Mouse (Mus musculus) heart, postnatal 10 days (tissue): ENCODE data around the gene Hivep3. TPM values are rescaled to one million over a fixed set of nuclear protein-coding genes. Genes with fewer than 3 reads are reported as not detected.

Experiments
- DNase-seq, 2 experiments: peaks; one replicate each; pipeline ENCODE4 v3.0.0; 2021
- intact Hi-C: fragments of 180-260 bp; cut with DNase I; formaldehyde crosslinking; loops from one replicate; pipeline ENCODE4 v1.15.1; 2025
- total RNA-seq, 2 experiments: library from RNA; stranded (reverse); gene quantifications; 2 replicates each; pipeline ENCODE4 v1.2.3; 2021

Hivep3 gene
- total RNA-seq, 2 experiments from 2014 or later: 5.7 to 5.9 TPM

DNA sequence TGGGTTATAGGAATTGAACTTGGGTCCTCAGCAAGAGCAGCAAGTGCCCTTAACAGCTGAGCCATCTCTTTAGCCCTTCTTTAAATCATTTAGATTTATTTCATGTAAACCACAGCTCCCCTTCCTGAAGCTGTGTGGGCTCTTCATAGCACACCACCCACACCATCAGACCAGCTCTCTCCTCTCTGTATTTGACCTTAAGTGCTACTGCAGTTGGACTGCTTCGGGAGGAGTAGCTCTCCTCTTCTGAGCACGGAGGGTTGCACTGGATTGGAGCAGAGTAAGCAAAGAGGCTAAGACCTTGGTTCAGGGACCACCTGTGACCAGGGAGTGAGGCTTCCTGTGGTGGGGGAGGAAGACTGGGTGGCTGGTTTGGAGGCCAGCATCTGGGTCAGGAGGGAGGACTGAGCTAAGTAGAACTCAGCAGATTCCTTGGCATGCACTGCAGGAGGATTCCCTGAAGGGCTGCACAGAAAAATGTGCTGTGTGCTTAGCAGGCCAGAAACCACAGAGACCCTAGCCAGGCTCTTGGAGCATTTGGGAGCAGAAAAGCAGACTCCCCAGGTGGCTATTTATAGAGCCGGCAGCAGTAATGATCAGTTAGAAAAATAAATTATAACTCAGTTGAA is 132.4 kb downstream of the Hivep3 start:
- intact Hi-C loops: no loop called here
- DNase-seq: peak; percentile 42 to 46

DNA sequence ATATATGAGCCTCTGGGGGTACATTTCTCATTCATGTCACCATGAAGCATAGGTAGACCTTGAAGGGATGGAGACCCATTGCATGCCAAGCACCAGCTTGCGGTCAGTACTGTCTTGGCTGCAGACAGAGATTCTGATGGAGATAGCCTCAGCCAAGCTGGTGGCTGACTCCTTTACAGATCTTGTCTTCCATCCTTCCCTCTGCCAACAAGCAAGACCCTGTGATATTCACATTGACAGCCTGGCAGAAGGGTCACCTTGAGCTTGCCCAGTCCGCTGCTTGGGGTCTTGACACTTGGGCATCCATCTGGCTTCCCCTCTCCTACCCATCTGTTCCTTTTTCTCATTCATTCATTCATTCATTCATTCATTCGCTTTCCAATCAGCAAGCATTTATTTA is 133.5 kb downstream of the Hivep3 start:
- intact Hi-C loops: no loop called here
- no peak for DNase-seq

DNA sequence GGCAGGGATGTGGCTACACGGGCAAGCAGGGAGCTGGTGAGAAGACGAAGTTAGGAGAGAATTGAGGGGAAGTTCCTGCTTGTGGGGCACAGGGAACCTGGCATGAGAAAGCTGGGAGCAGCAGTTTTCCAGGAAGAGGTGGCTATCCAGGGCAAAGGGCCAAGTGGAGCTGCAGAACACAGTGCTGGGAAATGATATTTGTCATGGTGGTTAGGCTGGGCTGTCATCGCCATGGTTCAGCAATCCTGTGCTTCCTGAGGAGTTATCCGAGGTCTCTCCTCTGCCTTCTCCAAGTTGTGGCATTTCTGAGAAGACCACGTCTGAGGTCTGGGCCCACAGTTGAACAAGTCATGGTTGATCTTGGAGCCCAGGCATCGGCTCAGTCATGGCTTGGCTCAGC is 136.8 kb downstream of the Hivep3 start:
- peak; percentile 24 to 40 for DNase-seq

GRCm38 (mm10) chr4:119871441-119871840 is 137.9 kb downstream of the Hivep3 start:
- intact Hi-C loops: no loop called here

More for the DNA sequence above, 136.8 kb downstream of the Hivep3 start:
- intact Hi-C loops: no loop called here

GRCm38 (mm10) chr4:119871861-119872582 is 138.4 kb downstream of the Hivep3 start:
- no peak for DNase-seq
- intact Hi-C loops: no loop called here

More at GRCm38 (mm10) chr4:119871441-119871840, 137.9 kb downstream of the Hivep3 start:
- no peak for DNase-seq

DNA sequence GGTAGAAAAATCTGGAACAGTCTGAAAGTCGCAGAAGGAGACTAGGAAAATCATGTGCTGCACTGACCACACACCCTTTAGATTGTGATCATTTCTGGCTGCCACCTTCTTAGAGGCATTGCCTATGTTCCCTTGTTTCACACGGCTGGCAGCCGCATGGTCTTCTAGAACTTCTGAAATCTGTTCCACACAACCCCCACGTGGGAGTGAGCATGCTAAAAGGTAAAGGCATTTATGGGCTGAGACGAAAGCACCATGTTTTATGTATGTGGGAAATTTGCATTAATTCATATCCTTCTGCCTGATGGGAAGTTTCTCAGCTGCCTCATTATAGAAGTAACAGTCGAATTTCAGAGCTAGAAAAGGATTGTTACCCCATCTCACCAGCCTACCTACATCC is 140.4 kb downstream of the Hivep3 start:
- no peak for DNase-seq
- intact Hi-C loops: no loop called here

GRCm38 (mm10) chr4:119875592-119875991 is 142.0 kb downstream of the Hivep3 start:
- no peak for DNase-seq
- intact Hi-C loops: no loop called here

DNA sequence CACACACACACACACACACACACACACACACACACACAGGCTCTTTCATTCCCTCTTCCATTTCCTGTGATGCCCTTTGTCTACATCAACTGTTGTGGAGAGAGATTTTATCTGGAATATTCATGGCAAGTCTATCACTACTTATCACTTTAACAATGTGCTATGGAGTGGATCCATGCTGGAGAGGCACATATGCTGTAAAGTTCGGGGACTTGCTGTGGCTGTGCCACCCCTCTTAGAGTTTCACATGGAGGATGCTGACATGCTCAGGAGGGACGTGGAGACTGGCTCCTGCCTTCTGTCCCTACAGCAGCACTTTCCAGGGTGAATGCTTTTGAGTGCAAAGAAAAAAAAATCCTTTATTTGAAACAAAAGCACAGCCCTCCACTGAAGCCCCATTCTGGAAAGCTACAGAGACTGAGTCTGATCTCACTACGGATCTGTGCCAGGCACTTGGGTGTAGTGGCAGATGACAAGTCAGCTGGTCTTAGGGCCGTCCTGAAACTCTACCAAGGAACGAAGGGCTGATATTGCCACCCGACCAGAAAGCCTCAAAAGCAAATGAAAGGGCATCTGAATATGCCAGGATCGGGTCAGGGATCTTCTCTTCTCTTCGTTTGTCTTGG is 143.1 kb downstream of the Hivep3 start:
- intact Hi-C loops: no loop called here

GRCm38 (mm10) chr4:119878218-119878617 is 144.6 kb downstream of the Hivep3 start:
- DNase-seq: no peak
- intact Hi-C loops: no loop called here

More for the DNA sequence above, 143.1 kb downstream of the Hivep3 start:
- DNase-seq: no peak

- intact Hi-C loops: no loop called here
- no peak for DNase-seq
Measured at GRCm38 (mm10) chr4:119879671-119880070, 146.1 kb downstream of the Hivep3 start.

GRCm38 (mm10) chr4:119880270-119880669 is 146.7 kb downstream of the Hivep3 start:
- no peak for DNase-seq
- intact Hi-C loops: no loop called here

DNA sequence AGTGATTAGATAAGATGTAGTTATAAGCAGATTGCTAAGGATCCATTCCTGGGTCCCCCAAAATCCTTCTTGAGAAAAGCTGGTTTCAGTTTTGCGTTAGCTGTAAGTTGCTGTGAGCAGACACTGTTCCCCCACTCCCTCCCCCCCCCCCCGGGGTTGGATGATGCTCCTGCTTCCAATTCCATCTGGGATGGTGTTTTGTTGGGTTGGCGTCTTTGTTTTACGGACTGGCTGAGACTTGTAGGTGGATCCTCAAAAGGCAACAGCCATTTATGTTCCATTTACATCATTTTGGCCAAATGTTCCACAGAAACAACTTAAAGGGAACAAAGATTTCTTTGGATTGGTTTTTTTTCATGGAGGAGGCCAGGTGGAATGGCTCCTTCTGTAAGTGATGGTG is 147.7 kb downstream of the Hivep3 start:
- no peak for DNase-seq
- intact Hi-C loops: no loop called here

DNA sequence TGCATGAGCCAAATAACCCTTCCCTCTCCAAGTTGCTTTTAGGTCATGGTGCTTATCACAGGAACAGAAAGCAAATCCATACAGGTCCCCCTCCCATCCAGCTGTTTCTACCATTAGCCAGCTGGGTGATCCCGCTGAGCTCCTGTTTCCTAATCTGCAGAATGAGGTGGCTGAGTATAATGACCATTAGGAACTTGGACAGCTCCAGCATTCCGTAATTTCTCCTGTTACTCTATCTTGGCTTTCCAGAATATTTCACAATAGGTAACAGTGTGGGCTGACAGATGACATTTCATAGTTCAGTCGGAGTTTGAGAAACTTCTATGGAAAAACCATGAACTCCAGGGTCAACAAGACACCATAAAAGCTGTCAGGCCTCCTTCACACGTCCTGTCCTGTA is 148.8 kb downstream of the Hivep3 start:
- DNase-seq: no peak
- intact Hi-C loops: no loop called here

GRCm38 (mm10) chr4:119882814-119883213 is 149.2 kb downstream of the Hivep3 start:
- DNase-seq: no peak
- intact Hi-C loops: no loop called here

GRCm38 (mm10) chr4:119886621-119887020 is 153.0 kb downstream of the Hivep3 start:
- intact Hi-C loops: no loop called here
- no peak for DNase-seq

GRCm38 (mm10) chr4:119887523-119888177 is 154.1 kb downstream of the Hivep3 start:
- no peak for DNase-seq
- intact Hi-C loops: no loop called here

DNA sequence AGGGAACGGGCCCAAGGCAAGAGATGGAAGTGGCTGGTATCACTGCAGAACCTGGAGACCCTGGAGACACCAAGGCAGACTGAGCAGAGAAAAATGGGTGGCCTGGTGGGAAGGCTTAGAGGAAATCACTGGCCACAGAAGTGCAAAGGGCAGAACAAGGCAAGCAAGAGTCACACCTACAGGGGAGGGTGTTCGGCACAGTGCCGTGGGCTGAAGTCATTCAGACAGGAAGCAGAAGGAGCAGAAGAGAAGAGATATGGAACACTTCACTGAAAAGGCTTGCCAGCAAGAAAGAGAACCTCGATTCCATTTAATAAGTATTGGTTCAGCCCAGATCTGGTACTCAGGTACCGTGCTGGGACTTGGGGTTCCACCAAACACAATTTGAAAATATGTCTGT is 156.2 kb downstream of the Hivep3 start:
- DNase-seq: no peak
- intact Hi-C loops: no loop called here

GRCm38 (mm10) chr4:119893255-119893779 is 159.7 kb downstream of the Hivep3 start:
- no peak for DNase-seq
- intact Hi-C loops: no loop called here

DNA sequence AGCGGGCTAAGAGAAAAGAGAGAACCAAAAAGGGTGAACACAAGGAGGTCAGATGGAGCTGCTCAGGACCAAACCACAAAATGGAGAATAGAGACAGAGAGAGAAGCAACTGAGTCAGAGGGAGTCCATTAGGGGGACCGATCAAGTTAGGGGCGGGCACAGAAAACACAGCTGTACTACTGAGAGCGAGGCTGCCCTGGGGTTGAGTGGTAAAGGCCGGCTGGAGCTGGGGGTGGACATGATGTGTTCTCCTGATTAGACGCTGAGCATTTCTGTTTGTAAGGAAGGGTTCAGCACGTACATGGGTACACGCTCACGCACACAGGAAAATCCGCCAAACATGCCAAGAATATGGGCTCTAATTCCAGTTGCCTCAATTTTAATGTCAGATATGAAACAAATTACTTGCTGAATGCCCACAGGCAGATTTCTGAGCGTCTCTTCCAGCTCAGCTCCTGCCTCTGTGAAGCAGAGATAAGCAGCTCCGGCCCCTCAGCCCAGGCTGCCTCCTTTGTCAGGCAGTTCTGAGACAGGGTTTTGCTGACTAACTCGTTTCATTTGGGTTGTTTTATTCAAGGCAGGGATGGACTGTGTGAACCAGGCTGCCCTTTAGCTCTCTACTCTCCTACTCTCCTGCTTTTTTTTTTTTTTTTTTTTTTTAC is 161.3 kb downstream of the Hivep3 start:
- intact Hi-C loops: no loop called here
- DNase-seq: no peak

- DNase-seq: no peak
- intact Hi-C loops: no loop called here
Measured at GRCm38 (mm10) chr4:119895504-119895903, 161.9 kb downstream of the Hivep3 start.

DNA sequence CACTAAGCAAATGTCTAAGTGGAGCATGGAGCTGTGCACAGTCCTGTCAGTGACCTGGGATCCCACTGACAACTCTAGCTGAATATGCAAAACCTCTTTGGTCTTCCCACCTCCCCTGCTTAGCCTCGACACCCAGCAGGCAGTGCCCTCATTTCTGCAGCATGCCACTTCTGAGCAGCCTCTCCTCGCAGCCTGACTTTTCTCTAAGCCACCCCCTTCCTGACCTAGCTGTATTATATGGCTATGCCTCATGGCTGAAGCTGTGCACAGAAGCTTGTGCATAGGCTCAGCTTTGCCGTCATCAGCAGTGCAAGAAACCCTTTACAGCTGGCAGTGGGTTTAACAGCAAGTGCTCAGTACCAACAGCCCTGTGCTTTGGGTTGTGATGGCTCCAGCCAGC is 163.0 kb downstream of the Hivep3 start:
- DNase-seq: no peak
- intact Hi-C loops: no loop called here
